Mouse (Mus musculus): ENCODE data around the gene Sf3a1.
"Not testable (repeated sequence)": the region's sequence is repeated elsewhere in the genome, so short reads cannot be mapped to it uniquely, and the experiment has no call there.

Sf3a1 gene

DNA sequence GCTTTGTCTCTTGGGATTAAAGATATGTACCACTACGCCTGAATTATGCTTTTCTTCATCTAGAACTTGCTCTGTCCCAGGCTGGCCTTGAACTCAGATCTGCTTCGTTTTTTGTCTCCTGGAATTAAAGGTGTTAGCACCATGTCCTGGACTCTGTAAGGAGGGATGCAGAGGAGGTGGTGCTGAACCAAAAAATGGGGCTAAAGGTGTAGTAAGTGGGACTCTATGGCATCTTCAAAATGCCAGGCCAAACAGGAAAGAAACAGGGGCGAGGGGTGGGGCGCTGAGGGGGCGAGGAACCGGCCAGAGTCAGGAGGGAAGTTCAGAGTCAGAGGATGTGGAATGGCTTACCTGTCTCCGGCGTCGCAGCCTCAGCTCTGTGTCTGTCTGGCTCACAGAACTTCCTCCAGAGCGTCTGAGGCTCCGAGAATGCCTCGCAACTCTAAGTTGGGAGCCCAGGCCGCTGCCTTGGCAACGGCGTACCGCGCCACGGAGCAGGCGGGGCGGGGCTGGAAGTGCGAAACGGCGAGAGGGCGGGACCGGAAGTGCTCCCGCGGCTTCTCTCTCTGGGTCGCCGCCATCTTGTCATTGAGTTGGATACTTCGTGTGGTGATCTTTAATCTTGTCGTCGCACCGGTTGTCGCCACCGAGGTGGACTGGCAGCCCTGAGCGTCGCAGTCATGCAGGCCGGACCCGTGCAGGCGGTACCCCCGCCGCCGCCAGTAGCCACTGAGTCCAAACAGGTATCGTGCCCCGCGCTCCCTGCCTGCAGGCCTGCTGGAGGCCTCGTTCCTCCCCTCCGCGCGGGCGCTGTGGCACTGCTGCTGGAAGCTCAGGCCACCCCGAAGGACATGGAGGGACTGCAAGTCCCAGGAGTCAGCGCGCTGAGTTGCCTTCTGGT is at the start of gene Sf3a1, which contains the start of gene Ccdc157:
Gene Sf3a1, plus strand, starts transcription at position 543 of the 901 bp plus-strand sequence.
Gene Ccdc157, minus strand, starts transcription at position 486 of the 901 bp plus-strand sequence.
- DNase-seq (ENCODE audit: low read depth, low spot score) = peak; percentile 97

DNA sequence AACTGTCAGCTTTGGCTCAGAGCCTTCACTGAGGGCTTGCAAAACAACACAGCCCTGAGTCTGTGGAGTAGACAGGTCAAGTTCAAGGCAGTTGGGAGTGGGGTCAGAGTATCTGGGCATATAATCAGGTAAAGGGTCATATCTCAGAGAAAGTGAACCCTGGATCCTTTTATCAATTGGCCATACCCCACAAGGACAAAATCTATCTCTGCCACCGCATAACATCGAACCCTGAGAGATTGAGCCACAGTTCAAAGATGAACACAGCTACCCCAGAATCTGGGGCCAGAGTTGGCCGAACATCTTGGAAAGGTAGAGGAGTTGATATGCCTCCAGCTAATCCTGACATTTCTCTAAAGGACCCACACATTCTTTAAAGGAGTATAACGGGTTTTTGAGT is 48.1 kb upstream of the Sf3a1 start:
- DNase-seq (ENCODE audit: low read depth, low spot score) = no peak

DNA sequence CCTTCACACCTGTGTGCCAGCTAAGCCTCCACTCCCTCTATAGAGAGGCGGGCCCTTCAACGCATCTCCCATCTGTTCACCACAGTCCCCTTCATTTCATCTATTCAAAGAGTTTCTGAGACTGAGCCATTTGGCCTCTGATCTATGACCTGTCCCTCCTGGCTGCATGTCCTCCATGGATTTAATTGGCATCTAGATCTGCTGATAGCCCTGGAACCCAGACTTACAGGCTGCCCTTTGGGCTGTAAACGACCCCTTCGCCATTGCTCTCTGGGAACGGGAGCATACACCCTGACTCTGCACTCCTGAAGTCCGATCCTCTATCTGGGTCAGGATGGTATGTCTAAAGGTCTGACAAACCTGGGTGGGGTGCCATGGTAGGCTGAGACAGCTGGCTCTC is 47.3 kb upstream of the Sf3a1 start:
- DNase-seq (ENCODE audit: low read depth, low spot score) = no peak

DNA sequence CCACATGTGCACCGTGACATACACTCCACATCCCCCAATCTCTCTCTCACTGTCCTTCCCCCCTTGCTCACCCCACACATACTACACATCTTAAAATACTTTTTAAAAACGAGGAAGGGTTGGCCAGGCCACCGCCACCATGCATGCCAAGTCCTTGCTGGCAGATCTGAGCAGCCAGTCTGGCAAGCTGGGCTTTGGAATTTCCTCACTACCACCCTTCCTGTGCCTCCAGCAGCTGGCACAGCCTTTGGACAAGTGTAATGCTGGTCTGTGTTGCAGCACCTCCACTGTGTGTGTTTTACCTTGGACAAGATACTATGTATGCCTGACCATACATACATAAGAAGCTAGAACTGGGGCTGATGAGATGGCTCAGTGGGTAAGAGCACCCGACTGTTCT is 46.7 kb upstream of the Sf3a1 start:
- DNase-seq (ENCODE audit: low read depth, low spot score) = no peak

DNA sequence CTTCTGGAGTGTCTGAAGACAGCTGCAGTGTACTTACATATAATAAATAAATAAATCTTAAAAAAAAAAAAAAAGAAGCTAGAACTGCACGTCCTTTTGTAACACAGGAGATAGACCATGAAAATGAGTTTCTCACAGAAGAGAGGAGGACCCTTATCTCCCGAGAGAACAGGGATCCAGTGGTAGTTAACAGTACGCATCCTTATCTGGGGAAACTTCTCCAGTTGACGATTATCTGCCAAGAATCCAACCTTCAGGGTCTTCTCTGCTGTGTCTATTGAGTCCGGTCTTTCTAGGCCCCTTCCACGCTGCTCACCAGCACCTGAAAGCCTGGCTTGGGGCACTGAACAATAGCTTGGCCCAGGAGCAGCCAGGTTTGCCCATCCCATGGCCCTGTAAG is 46.2 kb upstream of the Sf3a1 start:
- no peak for DNase-seq (ENCODE audit: low read depth, low spot score)

DNA sequence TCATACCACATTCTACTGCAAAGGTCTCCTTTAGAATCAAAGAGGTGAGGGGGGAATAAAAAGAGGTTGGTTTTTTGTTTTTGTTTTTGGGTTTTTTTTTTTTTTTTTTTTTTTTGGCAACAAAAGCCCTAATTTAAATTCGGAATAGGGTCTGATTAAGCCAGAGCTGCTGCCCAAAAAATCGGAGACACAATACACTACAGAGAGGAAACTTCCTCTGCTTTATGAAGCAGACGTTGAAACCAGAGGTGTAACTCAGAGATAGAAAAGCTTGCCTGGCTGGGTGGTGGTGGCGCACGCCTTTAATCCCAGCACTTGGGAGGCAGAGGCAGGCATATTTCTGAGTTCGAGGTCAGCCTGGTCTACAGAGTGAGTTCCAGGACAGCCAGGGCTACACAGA is 45.6 kb upstream of the Sf3a1 start:
- DNase-seq (ENCODE audit: low read depth, low spot score) = not testable (repeated sequence)

DNA sequence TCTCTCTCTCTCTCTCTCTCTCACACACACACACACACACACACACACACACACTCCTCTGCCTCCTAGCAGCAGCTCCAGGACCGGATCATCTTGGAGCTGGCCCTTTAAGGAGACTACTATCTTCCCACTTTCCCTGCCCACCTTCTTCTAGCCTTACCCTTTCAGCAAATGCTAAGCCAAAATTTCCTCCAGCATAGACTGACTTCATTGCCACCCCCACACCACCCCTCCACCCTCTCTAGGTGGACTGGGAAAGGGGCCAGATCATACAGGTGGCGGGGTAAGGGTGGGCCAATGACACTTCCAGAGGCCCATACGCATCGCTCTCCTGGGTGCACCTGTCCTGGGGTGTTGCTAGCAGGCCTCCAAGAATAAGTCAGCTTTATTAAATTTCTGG is 44.7 kb upstream of the Sf3a1 start:
- DNase-seq (ENCODE audit: low read depth, low spot score) = peak; percentile 67

DNA sequence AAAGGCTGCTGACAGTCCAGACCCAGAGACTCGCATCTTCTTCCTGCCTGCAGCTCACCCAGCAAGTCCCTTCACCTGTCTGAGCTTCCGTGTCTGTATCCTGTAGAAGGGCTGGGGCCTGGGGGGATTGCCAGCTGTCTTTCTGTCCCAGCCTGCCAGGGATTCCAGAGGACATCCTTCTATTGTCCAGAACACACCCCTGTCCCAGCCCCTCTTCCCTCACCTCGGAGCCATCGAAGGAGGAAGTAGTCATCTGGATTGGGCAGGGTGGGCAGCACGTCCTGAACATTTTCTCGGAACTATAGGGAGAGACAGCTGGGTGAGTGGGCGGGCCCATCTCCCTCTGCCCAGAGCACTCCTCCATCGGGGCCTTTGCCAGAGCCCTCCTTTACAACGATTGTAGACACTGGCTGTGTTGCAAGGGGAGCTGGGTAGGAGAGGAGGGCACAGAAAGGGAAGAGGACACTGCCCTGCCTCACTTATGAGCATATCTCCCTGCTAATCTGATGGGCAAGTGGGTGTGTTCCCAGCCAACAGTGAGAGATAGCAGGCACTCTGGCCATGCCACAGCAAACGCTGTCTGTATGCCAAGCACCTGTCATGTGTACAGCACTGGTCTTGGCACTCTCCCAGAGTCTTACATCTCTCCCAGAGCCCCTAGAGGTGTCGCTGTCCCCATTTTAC is 43.5 kb upstream of the Sf3a1 start:
- peak; percentile 72 for DNase-seq (ENCODE audit: low read depth, low spot score)

DNA sequence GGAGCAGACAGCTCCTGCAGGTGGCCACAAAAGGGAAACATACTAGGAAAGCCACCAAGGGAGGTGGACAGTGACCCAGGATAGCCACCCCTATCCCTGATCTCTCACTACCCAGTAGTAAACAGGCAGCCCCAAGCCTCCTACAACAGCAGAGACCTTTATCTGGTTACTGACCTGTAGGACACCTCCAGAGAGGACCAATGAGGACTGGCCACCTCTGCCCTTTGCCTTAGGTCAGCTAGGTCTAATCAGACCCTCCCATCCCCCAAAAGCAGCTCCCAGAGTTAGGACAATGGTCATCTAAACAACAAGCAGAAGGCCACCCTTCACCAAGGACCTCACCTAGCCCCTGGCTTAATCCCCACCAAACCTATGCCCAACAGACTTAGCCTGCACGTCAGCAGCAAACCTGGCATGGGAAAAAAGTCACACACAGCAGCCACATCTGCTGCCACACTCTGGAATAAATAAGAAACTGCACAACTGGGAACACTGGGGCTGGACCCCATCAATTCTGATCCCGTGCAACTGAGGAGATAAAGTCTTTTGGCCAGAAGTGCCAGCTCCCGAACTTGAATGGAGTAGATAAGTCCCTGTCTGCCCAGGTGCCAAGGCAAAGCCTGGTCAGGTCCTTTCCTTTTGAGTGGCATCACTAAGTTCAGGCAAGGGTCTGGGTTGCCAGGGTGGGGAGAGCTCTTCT is 42.6 kb upstream of the Sf3a1 start:
- DNase-seq (ENCODE audit: low read depth, low spot score) = peak; percentile 51

DNA sequence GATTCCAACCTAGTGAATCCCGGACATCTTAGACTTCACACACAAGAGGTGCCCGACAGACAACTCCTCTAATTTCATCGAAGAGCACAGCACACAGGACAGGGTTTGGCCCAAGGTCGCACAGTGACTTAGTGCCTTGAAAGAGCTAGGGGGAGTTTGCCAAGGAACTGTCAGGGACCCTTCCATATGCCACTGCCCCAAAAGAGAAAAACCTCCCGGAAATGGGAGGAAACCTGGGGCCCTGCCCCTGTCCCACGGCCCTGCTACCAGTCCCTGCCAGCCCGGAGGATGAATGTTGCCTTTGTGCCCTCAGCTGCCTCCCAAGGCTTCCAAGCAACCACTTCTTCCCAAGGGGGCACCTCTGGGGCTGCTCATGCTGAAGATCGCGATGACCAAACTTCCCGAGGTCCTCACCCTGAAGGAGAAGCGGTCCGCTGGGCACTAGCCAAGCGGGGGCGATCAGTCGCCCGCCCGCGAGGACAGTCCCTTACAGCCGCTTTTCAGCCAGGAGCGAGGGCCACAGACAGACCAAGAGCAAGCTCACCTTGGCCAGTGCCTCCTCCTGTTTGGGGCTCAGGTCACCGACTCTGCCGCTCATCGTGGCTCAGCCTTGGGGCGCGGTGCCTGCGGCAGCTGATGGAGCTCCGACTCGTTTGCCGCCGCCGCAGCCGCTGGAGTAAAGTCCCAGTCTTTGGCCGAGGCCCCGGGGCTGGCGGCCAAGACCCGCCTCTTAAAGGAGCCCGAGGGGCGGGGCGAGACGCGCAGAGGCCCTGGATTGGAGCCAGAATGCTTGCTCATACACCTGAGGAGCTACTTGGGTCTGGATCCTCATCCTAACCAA is 41.8 kb upstream of the Sf3a1 start:
- DNase-seq (ENCODE audit: low read depth, low spot score) = peak; percentile 87

DNA sequence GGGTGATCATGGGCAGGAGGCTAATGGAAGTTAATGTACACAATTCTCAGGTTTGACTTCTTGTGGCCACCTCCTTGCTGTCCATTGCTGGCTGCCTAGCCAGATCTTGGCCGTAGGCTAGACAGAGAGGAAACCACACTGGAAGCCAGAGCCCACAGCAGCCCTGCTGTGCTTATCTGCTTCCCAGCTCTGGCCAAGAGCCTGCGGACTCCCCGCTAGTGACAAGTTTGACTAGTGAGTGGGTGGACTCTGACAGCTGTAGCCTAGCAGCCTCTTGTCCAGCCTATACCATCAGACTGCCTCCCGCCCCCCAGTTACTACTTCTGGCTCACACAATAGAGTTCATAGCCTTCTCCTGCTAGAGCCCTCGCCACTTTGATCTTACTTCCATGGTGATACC is 40.5 kb upstream of the Sf3a1 start:
- no peak for DNase-seq (ENCODE audit: low read depth, low spot score)

DNA sequence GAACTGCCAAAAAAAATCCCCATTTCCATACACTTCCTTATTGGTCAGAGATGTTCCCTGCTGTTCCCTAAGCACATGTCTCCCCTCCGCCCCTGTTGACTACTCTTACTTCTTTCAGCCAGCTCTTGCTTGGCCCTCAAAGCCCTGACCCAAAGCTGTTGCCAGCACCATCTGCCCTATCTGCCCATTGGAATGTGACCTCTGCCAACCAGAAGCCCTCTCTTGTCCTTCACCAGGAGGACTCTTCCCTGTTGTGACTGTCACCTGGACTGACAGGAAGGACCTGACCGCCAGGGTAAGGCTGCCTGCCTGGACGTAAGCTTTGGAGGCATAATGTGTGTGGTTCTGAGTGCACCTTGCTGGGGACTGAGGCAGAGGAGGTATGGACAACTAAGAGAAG is 38.5 kb upstream of the Sf3a1 start:
- no peak for DNase-seq (ENCODE audit: low read depth, low spot score)

DNA sequence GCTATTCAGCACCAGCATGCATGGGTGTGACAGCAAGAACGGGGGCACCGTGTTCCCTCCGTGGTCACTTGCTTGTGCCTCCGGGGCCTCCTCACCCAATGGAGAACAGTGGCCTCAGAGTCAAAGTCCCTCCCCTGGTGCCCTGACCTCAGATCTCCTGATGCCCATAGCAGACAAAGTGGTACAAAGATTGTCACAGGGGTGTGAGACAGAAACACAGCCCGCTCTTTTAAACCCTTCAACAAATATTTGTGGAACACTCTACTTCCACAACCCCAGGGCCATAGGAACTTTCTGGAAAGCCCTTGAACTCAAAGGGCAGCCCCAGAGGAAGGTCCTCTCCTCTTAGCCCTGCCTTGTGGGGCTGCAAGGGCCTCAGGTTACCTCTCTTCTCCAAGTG is 37.9 kb upstream of the Sf3a1 start:
- no peak for DNase-seq (ENCODE audit: low read depth, low spot score)

DNA sequence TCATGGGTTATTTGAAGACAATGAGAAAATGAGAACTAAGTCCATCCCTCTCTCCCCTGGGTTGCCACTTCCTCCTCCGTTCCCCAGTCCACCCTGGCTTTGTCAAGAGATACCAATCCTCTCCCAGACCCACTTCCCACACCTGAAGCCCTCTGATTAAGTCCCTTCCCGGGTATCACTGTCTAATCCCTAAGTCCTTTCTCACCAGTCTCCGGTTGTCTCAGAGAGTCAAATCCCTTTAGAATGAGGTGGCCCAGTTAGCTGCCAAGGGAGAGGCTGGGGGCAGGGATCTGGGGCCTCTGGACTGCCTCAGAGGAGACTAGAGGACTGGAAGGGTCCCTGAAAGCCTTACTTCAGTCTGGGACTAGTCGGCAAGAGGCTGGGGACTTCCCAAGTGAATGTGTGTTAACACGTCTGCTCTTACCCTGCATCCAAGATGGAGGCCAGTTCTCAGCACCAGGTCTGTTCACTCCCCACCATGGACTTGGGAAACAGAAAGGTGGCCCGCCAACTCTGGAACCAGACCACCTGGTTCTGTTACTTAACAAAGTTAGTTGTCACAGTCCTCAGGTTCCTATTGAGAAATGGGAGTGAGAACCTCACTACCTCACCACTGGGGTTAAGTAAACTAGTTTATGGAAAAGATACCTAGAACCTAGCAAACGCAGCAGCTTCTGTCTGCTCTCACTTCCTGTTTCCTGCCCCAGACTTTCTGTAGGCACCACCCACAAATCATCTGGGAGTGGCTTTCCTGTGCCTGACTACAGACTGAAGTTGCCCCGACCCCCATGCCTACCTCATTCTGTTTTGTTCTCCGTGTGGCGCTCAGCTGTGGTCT is 37.2 kb upstream of the Sf3a1 start, which contains the start of gene Sec14l2:
Gene Sec14l2, minus strand, starts transcription at position 674 of the 838 bp plus-strand sequence.
- DNase-seq (ENCODE audit: low read depth, low spot score) = no peak

DNA sequence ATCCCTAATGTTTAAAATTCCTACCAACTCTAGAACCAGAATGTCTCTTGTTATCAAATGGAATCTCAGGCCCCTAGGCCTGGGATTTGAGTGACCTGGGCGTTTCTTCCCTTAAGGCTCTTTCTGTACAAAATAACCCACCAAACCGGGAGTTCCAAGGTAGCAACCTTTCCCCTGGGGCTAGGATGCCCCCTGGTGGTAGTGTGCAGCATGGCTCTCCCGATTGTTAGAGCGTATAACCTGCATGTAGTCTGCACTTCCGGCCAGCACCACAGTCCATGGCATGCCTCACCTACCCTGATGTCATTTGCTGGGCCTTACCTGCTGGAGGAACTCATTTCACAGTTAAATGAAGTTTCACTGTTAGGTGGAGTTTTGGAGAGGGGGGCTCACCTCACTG is 36.2 kb upstream of the Sf3a1 start:
- peak; percentile 48 for DNase-seq (ENCODE audit: low read depth, low spot score)

DNA sequence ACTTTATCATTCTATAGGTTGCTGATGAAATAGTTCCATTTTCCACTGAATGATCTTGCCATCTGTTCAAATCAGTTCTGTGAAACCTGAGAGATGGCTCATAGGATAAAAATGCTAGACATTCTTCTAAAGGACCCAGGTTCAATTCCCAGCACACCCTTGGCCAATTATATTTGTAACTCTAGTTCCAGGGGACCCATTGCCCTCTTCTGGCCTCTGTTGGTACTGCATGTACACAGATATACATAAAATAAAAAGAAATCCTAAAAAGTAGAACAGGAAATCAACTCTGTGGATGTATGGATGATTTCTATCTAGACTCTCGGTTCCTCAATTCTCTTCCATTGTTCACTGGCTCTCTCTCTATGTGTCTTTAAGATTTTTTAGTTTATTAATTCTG is 33.1 kb upstream of the Sf3a1 start:
- no peak for DNase-seq (ENCODE audit: low read depth, low spot score)

DNA sequence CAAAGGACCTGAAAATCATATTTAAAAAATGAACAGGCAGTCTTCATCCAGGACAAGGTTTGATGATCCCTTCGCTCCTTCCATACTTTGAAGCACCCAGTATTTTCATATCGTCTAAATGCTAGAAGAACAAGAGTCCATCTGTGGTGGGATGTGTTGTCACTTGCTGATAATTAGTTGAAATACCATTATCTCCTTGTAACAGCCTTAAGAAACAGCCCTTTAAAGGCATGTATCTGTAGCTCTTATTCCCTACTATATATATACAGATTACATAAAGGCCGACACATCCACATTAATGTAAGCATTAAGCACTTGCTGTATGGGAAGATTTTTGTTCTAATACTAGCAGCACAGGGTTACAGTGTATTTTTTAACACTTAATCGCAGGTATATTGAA is 31.7 kb upstream of the Sf3a1 start:
- DNase-seq (ENCODE audit: low read depth, low spot score) = not testable (repeated sequence)

DNA sequence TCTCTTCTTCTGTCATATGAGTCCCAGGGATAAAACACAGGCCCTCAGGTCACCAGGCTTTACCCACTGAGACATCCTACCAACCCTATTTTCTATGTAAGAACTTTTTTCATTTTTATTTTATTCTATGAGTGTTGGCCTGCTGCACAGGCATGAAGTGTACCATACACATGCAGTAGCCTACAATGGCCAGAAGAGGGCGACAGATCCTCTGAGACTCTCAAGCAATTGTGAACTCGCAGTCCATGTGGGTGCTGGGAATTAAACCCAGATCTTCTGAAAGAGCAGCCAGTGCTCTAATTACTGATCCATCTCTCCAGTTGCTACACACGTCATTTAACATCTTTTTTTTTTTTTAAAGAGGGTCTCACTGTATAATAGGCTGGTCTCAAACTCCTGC is 26.7 kb upstream of the Sf3a1 start:
- DNase-seq (ENCODE audit: low read depth, low spot score) = peak; percentile 25

DNA sequence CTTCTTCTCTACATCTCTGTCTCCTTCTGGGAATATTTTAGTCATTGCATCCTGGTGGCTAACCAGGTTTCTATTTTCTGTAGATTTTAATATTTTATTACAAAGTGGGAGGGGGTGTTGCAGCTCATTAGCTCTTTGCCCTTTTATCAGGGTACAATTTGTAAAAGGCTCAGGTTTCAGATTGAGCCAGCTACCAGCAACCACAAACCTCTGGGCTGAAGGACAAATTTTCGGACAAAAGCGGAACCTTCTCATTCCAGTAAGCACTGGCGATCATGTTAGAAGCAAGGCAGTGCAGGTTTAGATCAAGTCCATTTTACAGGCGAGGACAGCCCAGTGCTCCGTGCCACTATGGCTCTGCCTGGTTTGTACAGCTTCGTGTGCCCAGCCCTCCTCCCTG is 25.8 kb upstream of the Sf3a1 start:
- DNase-seq (ENCODE audit: low read depth, low spot score) = no peak
